Mouse (Mus musculus): ENCODE measurements around the gene Mlh3.

GRCm38 (mm10) chr12:85298835-85299180 is 28.4 kb upstream of the Mlh3 start:
- TF ChIP-seq CTCF (IDR thresholded peaks at IDR 0.05; ENCODE audit: extremely low read depth, insufficient read length, insufficient replicate concordance, low read depth, low read length), result no peak
- TF ChIP-seq POLR2A (IDR thresholded peaks at IDR 0.05; ENCODE audit: low read depth, low read length), result no peak

Measured in small intestine, adult 2 months (tissue).